Mouse (Mus musculus) midbrain, embryonic 10.5 days (tissue): ENCODE measurements around the gene Gm21885. TPM values are rescaled to one million over a fixed set of nuclear protein-coding genes. Genes with fewer than 3 reads are reported as not detected.

ENCODE experiments used
- DNase-seq: peaks from one replicate; pipeline ENCODE4 v3.0.0-alpha.2; 2017; ENCODE audit warnings: low spot score
- H3K27ac ChIP-seq: fragments of 300-500 bp; sonication (generic); replicated peaks from 2 replicates; pipeline ENCODE4 v1.5.1; 2016; ENCODE audit warnings: mild to moderate bottlenecking
- H3K27me3 ChIP-seq: fragments of 300-500 bp; sonication (generic); 2 replicates; pipeline ENCODE4 v1.6.1; 2016; ENCODE audit warnings: low read depth, mild to moderate bottlenecking; ENCODE audit not compliant: poor library complexity, severe bottlenecking
- H3K36me3 ChIP-seq: fragments of 300-500 bp; sonication (generic); 2 replicates; pipeline ENCODE4 v1.6.1; 2016; ENCODE audit warnings: mild to moderate bottlenecking, moderate library complexity
- H3K4me1 ChIP-seq: fragments of 300-500 bp; sonication (generic); 2 replicates; pipeline ENCODE4 v1.6.1; 2016
- H3K4me3 ChIP-seq: fragments of 300-500 bp; sonication (generic); 2 replicates; pipeline ENCODE4 v1.5.1; 2016; ENCODE audit warnings: mild to moderate bottlenecking, moderate library complexity
- H3K9me3 ChIP-seq: fragments of 300-500 bp; sonication (generic); replicated peaks from 2 replicates; pipeline ENCODE4 v1.6.1; 2016; ENCODE audit warnings: mild to moderate bottlenecking
- WGBS: fragments of 180-500 bp; shearing (Covaris S2); methylation state at CpG from one replicate; pipeline ENCODE4 v1.1.7; 2016; 5-methylcytosine and 5-hydroxymethylcytosine counted together
- polyA plus RNA-seq: library from polyadenylated mRNA; unstranded; fragments of >200 nt; fragmentation: Nextera tagmentation; extraction: Ambion mirVana; gene quantifications from 2 replicates; pipeline ENCODE4 v1.2.1, GENCODE M21; 2016

The Gm21885 gene
- polyA plus RNA-seq, 1 experiment from 2014 or later, result not detected

- H3K27ac ChIP-seq, result no peak overlapping the region
- no peaks in the 10 kb centered on the region for H3K27me3 ChIP-seq
- peaks cover 33% of the 10 kb centered on the region for H3K4me1 ChIP-seq
- no peak for DNase-seq
- WGBS, result 84% methylated on average over 1 of the region's 1 CpGs
- peaks cover 43% of the 10 kb centered on the region for H3K36me3 ChIP-seq
- H3K4me3 ChIP-seq, result no peak overlapping the region
- no peaks in the 10 kb centered on the region for H3K9me3 ChIP-seq
Measured at GRCm38 (mm10) chr11:94312733-94313132, 31.1 kb downstream of the Gm21885 start.

DNA sequence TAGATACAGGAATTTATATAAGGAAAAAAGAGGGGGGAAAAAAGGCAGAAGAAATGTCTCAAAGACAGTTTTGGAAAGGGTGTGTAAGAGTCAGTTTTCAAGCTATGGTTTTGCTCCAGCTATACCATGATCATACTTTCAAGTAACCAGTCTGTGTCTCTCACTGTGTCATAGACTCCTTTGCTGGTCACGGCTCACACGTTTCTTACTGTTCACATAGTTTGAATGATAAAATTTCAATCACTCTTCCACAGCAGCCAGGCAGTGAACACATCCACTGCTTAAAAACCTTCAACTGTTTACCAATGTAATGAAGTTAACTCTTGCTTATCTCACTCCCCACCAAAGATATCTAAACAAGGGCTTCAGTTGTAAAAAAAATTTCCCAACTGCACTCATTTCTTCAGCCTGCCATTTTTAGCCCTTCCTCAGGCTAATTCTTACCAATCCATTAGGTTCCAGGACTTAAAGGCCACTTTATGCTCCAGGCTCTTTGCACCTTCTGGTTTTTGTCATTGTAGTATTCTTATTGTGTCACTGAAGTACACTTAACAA, 32.5 kb downstream of the Gm21885 start:
- Histone ChIP-seq H3K9me3 (no peaks in the 10 kb centered on the region), H3K4me1 (peaks cover 40% of the 10 kb centered on the region), H3K36me3 (peaks cover 40% of the 10 kb centered on the region), H3K27ac (no peak overlapping the region), H3K27me3 (no peaks in the 10 kb centered on the region), H3K4me3 (no peak overlapping the region)
- WGBS, result 91% methylated on average over 2 of the region's 2 CpGs
- DNase-seq, result no peak

DNA sequence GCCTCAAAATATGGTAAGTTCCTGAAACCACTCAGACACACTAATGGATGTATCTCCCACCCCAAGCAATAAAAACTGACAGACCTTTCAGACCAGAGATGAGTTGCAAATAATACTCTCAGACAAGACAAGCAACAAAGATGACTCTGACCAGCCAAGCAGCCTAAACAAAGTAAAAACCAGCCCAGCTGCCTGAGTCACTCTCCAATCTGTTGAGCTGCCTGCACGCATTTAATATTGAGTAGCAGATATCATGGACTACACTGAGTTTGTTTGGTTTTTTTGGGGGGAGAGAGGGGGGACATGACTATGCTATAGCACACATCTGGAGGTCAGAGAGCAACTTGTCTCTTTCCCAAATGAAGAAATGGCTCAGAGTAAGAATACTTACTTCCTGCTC, 33.6 kb downstream of the Gm21885 start:
- Histone ChIP-seq H3K36me3 (peaks cover 40% of the 10 kb centered on the region), H3K4me1 (peaks cover 51% of the 10 kb centered on the region)

GRCm38 (mm10) chr11:94316528-94316927, 34.9 kb downstream of the Gm21885 start:
- Histone ChIP-seq H3K4me1 (peaks cover 57% of the 10 kb centered on the region), H3K27me3 (no peaks in the 10 kb centered on the region), H3K9me3 (no peaks in the 10 kb centered on the region), H3K36me3 (peaks cover 37% of the 10 kb centered on the region), H3K27ac (no peak overlapping the region), H3K4me3 (no peak overlapping the region)
- 90% methylated on average over 2 of the region's 2 CpGs for WGBS
- no peak for DNase-seq

More for the DNA sequence above, 33.6 kb downstream of the Gm21885 start:
- H3K4me3 ChIP-seq, result no peak overlapping the region
- no peaks in the 10 kb centered on the region for H3K9me3 ChIP-seq
- no peaks in the 10 kb centered on the region for H3K27me3 ChIP-seq
- H3K27ac ChIP-seq, result no peak overlapping the region
- no peak for DNase-seq
- 95% methylated on average over 1 of the region's 1 CpGs for WGBS

DNA sequence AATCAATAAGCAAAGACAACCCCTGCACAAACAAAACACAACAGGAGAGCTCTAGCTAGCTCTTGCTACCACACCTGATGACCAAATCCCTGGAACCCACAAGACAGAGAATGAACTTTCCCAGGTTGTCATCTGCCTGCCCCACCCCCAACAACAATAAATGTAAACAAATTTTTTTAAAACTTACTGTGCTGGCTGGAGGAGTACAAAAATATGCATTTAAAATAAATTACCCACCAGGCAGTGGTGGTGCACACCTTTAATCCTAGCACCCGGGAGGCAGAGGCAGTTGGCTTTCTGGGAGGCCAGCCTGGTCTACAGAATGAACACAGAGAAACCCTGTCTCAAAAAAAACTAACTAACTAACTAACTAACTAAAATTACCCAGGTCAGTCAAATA, 35.3 kb downstream of the Gm21885 start:
- H3K36me3 ChIP-seq, result peaks cover 37% of the 10 kb centered on the region
- H3K4me1 ChIP-seq, result peaks cover 57% of the 10 kb centered on the region
- H3K27ac ChIP-seq, result no peak overlapping the region
- H3K27me3 ChIP-seq, result no peaks in the 10 kb centered on the region
- no peak for DNase-seq
- H3K4me3 ChIP-seq, result no peak overlapping the region
- 100% methylated on average over 1 of the region's 1 CpGs for WGBS
- no peaks in the 10 kb centered on the region for H3K9me3 ChIP-seq

DNA sequence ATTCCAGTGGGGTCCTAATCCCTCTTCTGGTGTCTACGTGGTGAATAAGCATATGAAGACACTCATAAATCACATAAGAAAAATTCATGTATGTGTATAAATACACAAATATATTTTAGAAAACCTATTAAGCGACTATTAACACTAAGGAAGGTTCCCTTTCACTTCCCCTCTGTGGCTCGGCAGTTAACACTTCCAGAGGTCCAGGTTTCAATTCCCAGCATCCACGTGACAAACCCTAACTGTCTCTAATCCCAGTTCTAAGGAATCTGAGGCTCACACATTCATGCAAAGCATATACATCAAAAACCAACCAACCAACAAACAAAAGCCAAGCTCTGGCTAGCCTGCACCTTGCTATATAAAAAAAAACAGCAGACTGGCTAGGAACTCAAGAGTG, 35.8 kb downstream of the Gm21885 start:
- no peak overlapping the region for H3K27ac ChIP-seq
- peaks cover 60% of the 10 kb centered on the region for H3K4me1 ChIP-seq
- DNase-seq, result no peak
- H3K27me3 ChIP-seq, result no peaks in the 10 kb centered on the region
- 73% methylated on average over 4 of the region's 4 CpGs for WGBS
- peak overlapping the region; percentile 11; the same call in 1 of the 2 replicates for H3K4me3 ChIP-seq
- no peaks in the 10 kb centered on the region for H3K9me3 ChIP-seq
- H3K36me3 ChIP-seq, result peaks cover 37% of the 10 kb centered on the region

GRCm38 (mm10) chr11:94318056-94318455, 36.4 kb downstream of the Gm21885 start:
- WGBS, result 95% methylated on average over 5 of the region's 5 CpGs
- Histone ChIP-seq H3K4me3 (0 out of 2 replicates have a peak overlapping the region, but pooled peaks have one; percentile 11), H3K27me3 (no peaks in the 10 kb centered on the region), H3K27ac (no peak overlapping the region), H3K4me1 (peaks cover 66% of the 10 kb centered on the region), H3K36me3 (peaks cover 37% of the 10 kb centered on the region), H3K9me3 (no peaks in the 10 kb centered on the region)
- DNase-seq, result no peak

GRCm38 (mm10) chr11:94320969-94321930, 39.6 kb downstream of the Gm21885 start:
- Histone ChIP-seq H3K4me3 (peak overlapping the region; percentile 100), H3K36me3 (peaks cover 29% of the 10 kb centered on the region), H3K9me3 (no peaks in the 10 kb centered on the region), H3K27ac (peak overlapping the region; percentile 100), H3K4me1 (peaks cover 54% of the 10 kb centered on the region), H3K27me3 (no peaks in the 10 kb centered on the region)
- DNase-seq, result no peak
- under 1% methylated on average over 67 of the region's 67 CpGs for WGBS

- no peaks in the 10 kb centered on the region for H3K27me3 ChIP-seq
- under 1% methylated on average over 36 of the region's 36 CpGs for WGBS
- peaks cover 27% of the 10 kb centered on the region for H3K36me3 ChIP-seq
- H3K27ac ChIP-seq, result peak within 1 kb of the TSS; percentile 100
- H3K9me3 ChIP-seq, result no peaks in the 10 kb centered on the region
- peaks cover 54% of the 10 kb centered on the region for H3K4me1 ChIP-seq
- peak within 1 kb of the TSS; percentile 100 for H3K4me3 ChIP-seq
- DNase-seq, result peak; percentile 95
Measured at GRCm38 (mm10) chr11:94321931-94322400, 40.3 kb downstream of the Gm21885 start, which contains the start of gene Luc7l3. Gene Luc7l3, minus strand, starts transcription at chr11:94321988.

DNA sequence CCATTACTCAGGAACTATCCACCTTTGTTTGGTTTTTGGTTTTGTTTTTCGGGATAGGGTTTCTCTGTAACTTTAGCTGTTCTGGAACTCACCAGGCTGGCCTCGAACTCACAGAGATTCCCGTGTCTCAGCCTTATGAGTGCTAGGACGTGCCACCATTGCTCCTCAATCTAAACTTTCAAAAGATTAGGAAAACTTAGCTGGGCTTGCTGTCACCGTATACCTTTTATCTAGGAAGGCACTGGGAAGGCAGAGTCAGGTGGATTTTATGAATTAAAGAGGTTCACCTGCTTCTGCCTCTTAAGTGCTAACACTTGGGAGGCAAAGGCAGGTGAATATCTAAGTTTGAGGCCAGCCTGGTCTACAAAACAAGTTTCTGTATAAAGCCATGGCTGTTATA, 41.0 kb downstream of the Gm21885 start:
- Histone ChIP-seq H3K4me3 (peak overlapping the region; percentile 100), H3K9me3 (no peaks in the 10 kb centered on the region), H3K27ac (peak overlapping the region; percentile 100), H3K27me3 (no peaks in the 10 kb centered on the region), H3K36me3 (peaks cover 22% of the 10 kb centered on the region), H3K4me1 (peaks cover 50% of the 10 kb centered on the region)
- DNase-seq, result no peak
- 42% methylated on average over 5 of the region's 5 CpGs for WGBS

GRCm38 (mm10) chr11:94323271-94323925, 41.7 kb downstream of the Gm21885 start:
- WGBS, result 61% methylated on average over 5 of the region's 5 CpGs
- Histone ChIP-seq H3K4me3 (no peak overlapping the region), H3K27ac (peak overlapping the region; percentile 100; the same call in 1 of the 2 replicates)

DNA sequence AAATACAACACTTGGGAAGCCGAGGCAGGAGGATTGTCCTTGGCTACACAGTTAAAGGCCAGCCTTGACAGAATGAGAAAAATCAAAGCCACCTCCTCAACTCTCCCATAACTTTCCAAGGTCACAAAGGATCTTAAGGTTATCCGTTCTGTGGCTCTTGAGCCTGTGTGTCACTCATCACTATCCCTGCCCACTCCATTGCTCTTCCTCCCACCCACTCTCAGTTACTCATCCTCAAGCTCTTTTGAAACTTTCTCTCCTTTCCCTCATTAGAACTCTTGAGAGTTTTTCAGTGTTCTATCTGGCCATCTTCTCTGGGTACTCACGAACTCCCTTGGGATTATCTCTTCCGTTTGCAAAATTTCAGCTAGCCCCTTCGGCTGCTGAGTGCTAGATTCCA, 42.9 kb downstream of the Gm21885 start:
- DNase-seq, result no peak
- Histone ChIP-seq H3K27ac (no peak overlapping the region), H3K4me1 (peaks cover 53% of the 10 kb centered on the region), H3K27me3 (no peaks in the 10 kb centered on the region), H3K4me3 (no peak overlapping the region), H3K36me3 (peaks cover 5% of the 10 kb centered on the region), H3K9me3 (no peaks in the 10 kb centered on the region)
- 92% methylated on average over 5 of the region's 5 CpGs for WGBS

More at GRCm38 (mm10) chr11:94323271-94323925, 41.7 kb downstream of the Gm21885 start:
- no peaks in the 10 kb centered on the region for H3K27me3 ChIP-seq
- peaks cover 18% of the 10 kb centered on the region for H3K36me3 ChIP-seq
- no peak for DNase-seq
- H3K9me3 ChIP-seq, result no peaks in the 10 kb centered on the region
- peaks cover 48% of the 10 kb centered on the region for H3K4me1 ChIP-seq
